Mouse (Mus musculus) kidney, postnatal 10 days (tissue): ENCODE results near the gene Lzic.

ENCODE experiments used
- DNase-seq: peaks from one replicate; pipeline ENCODE4 v3.0.0; 2021; ENCODE audit warnings: mixed read lengths

Gene Lzic

GRCm38 (mm10) chr4:149484566-149484965, 463 bp upstream of the Lzic start:
- no peak for DNase-seq

- DNase-seq = peak; percentile 36
Measured at GRCm38 (mm10) chr4:149485825-149486206, 787 bp downstream of the Lzic start.

DNA sequence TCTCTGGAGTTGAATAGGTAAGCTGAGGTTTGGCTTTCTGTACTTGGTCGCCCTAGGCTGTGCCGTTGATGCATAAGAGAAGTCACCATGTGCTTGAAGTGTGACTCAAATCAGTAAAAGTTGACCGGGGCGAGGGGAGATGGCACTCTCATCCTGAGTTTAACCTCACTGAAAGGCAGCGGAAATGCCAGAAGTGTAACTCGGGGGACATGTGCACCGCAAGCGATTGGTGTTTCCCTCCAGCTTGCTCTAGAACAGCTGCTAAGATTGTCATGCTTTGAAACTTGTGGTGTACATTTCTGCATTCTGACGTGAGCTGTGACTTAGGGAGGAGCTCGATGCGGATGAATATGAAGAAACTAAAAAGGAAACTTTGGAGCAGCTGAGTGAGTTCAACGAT, 2.7 kb downstream of the Lzic start:
- DNase-seq = no peak

DNA sequence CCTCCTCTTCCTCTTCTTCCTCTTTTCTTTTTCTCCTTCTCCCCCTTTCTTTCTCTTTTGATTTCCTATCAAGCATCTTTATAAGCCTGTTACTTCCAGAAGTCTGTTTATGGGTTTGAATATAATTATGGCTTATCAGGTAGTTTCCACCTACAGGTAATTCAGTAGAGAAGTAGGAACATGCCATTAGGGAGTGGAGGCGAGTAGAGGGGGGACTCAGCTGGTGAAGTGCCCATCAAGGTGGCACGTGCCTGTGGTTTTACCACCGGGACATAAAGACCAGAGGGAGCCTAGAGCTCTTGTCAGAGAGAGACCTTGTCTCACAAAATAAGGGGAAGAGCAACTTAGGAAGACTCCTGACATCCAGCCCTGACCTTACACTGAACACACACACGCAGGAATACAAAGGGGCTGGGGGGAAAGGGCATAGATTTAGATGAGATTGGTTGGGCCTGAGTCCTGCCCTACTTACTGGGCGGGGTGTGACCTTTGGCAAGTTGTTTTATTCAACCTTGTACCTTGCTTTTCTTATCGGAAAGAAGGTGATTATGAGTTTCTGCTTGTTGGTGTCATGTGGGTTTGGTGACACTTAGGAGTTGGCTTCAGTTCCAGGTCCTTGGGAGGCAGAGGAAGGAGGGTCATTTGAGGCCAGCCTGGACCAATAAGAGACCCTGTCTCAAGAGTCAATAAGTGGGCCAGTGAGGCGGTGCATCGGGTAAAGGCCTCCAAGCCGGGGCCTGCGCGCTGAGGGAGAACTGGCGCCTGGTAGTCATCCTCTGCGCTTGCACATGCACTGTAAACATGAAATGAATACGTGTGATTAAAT, 4.6 kb downstream of the Lzic start:
- DNase-seq = no peak

DNA sequence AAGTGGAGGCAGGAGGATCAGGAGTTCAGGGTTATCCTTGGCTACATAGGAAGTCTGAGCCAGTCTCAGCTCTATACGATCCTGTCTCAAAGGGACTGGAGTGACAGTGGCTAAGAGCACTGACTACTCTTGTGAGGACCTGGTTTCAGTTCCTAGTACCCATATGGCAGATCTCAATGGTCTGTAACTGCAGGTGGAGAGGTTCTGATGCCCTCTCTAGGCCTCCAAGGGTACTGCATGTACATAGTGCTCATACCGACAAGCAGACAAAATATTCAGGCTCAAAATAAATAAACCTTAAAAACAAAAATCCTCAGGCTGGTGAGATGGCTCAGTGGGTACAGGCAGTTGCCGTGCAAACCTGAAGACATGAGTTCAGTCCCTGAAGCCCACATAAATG, 6.1 kb downstream of the Lzic start:
- no peak for DNase-seq

GRCm38 (mm10) chr4:149496612-149497011, 11.6 kb downstream of the Lzic start:
- no peak for DNase-seq

DNA sequence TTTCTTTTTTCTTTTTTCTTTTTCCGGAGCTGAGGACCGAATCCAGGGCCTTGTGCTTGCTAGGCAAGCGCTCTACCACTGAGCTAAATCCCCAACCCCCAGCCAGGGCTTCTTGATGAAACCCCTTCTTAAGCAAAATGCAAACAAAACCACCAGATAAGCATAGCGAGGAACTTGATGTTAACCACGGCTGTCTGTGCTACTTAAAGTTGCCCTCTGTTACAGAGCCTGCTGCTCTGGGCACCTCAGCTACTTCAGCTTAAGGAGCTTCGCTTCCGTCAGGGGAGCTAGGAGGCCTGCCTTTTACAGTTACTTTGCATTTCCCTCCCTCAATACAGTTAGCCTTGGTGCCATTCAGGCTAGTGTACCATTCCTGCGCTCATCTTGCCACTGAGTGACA, 13.9 kb downstream of the Lzic start:
- no peak for DNase-seq

GRCm38 (mm10) chr4:149499790-149500189, 14.8 kb downstream of the Lzic start:
- DNase-seq = no peak

- no peak for DNase-seq
Measured at GRCm38 (mm10) chr4:149504363-149504762, 19.3 kb downstream of the Lzic start.

- no peak for DNase-seq
Measured at GRCm38 (mm10) chr4:149504858-149505257, 19.8 kb downstream of the Lzic start.

- no peak for DNase-seq
Measured at GRCm38 (mm10) chr4:149505261-149505967, 20.4 kb downstream of the Lzic start.

GRCm38 (mm10) chr4:149506904-149507303, 21.9 kb downstream of the Lzic start:
- no peak for DNase-seq

GRCm38 (mm10) chr4:149511221-149511646, 26.2 kb downstream of the Lzic start:
- no peak for DNase-seq

- DNase-seq = no peak
Measured at GRCm38 (mm10) chr4:149512072-149512471, 27.0 kb downstream of the Lzic start.

DNA sequence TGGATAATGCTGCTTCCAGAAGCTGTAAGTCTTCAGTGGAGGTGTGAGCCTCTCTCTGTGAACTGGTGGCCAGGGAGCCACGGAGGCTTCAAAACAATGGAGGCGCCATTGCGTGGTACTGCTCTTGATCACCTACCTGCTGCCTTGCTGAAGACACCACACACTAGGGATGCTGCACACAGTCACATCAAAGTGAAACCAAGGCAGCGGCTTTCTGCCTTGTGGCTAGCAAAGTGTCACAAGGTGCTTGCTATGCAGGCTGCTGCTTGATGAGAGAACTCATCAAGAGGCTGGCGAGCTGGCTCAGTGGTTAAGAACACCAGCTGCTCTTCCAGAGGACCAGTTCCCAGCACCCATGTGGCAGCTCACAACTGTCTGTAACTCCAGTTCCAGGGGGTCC, 30.7 kb downstream of the Lzic start:
- DNase-seq = no peak

DNA sequence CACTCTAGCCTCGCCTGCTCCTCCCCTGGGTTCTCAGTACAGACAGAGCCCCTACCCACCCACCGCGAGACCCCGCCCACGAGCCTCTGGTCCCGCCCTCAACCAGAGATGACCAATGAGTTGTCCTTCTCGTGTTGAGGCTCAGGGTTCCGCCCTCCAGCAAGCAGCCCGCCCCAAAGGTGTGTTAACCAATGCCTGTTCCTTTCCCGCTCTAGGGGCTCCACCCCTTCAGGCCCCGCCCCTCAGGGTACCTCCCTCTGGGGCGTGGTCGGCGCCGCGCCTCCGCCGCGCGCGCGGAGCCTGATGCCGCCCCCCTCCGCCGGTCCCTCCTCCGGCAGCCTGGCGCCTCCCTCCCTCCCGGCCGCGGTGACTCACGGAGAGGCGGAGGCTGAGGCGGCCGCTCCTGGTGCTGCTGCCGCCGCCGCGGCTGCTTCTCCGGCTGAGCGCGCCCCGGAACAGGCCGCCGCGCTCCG, 32.9 kb downstream of the Lzic start, which contains the start of gene Ctnnbip1:
Gene Ctnnbip1 (plus strand): TSS at position 369 of the 473 bp plus-strand sequence.
- DNase-seq = peak; percentile 98

GRCm38 (mm10) chr4:149518351-149519220, 33.6 kb downstream of the Lzic start:
- no peak for DNase-seq

- peak; percentile 43 for DNase-seq
Measured at GRCm38 (mm10) chr4:149521258-149521657, 36.2 kb downstream of the Lzic start.

GRCm38 (mm10) chr4:149523961-149524360, 38.9 kb downstream of the Lzic start:
- no peak for DNase-seq

DNA sequence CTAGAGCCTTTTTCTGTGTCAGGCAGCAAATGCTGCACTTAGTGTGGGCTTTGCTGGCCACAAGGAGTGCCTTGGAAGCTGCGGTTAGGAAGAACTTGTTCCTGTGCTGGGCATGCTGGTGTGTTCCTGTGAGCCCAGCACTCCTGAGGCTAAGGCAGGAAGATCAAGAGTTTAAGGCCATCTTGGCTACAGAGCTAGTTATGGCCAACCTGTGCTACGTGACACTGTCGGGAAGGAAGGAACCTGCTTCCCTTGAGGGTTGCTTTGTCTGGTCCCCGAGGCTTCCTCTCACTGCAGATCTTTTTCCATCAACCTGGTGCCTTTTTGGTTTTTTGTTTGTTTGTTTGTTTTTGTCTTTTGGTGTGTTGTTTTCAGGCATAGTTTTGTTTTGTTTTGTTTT, 40.1 kb downstream of the Lzic start:
- DNase-seq = no peak

DNA sequence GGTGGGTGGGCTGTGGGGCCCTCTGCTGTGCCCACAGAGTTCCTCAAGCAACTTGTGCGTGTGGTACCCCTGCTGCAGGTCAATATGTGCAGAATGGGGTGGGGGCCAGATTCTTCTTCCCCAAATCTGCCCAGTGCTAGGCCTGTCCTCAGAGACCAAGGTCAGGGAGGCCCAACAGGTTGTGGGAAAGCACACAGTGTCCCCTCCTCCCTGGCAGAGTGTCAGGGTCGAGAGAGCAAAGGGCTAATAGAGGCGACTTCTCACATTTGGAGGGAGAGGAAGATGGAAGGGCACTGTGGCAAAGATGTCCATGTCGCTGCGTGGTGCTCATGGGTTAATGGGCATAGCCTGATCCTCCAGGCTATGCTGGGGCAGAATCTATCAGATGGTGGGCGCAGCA, 40.8 kb downstream of the Lzic start:
- no peak for DNase-seq

- no peak for DNase-seq
Measured at GRCm38 (mm10) chr4:149526330-149526729, 41.3 kb downstream of the Lzic start.
